Mouse (Mus musculus) 416B (cell line): ENCODE data around the gene Srpx.

ENCODE experiments used
- DNase-seq: peaks from one replicate; pipeline ENCODE4 v3.0.0; 2011; ENCODE audit warnings: low read depth

The Srpx gene

DNA sequence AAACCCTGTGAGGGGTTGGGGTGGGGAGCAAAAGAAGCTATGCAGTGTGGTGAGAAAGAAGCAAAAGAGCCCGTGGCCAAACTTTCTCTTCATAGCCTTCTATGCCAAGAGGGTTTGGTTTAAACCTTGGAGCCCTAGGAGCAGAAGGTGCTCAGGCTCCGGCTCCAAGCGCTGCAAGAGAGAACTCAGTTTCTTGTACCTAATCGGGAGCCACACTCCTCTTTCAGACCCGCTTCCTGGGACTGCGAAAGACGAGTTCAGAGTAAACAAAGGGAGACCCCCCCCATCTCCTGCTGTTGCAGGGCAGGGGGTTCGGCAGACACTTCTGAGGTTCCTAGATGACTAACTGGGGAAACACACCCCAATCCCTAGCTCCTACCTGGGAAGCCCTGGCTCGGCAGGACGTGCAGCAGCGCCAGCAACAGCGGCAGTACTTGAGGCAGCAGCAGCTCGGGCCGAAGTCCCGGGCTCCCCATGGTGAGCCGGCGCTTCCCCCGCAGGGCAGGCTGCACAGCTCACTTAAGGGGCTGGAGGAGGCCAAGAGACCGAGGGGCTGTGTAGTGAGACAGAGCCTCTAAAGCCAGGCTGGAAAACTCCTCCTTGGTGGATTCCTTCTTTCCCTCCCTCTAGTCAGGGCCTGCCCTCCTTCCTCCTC is at the start of gene Srpx:
Srpx (minus strand) TSS at position 645 of the 655 bp plus-strand sequence.
- DNase-seq: no peak

DNA sequence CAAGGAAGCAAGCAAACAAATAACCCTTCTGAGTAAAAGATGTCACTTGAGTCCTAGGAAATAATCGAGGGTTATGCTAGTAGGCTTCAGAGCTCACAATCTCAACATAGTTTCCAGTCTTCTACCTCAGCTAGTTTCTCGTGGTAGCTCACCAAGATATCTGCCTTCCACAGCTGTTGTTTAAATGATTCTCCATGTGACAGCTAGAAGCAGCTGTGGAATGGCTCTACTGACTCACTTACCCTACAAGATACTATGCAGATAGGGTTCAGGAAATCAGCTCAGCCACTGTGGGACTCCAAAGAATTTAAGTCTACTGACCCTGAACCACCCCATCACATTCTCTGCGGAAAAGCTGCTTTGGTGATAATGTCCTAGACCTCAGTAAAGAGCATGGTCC is 34.9 kb upstream of the Srpx start:
- no peak for DNase-seq

DNA sequence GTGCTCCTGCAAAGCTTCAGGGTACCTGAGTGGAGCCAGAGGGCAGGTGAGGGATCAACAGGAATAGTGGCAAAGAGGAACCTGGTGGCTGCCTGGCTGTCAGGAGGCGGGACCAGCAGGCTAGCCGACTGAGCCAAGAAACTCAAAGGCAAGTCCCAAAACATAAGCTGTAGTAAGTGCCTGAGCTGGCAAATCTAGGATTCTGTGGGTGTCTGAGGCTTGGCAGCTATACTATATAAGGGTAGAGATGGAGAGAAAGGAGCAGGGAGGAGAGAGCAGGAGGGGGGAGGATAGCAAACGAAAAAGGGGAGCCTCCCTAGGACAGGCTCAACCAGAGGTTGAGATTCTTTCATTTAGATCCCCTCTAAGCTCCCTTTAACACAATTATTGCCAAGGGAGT is 1.7 kb downstream of the Srpx start:
- no peak for DNase-seq

DNA sequence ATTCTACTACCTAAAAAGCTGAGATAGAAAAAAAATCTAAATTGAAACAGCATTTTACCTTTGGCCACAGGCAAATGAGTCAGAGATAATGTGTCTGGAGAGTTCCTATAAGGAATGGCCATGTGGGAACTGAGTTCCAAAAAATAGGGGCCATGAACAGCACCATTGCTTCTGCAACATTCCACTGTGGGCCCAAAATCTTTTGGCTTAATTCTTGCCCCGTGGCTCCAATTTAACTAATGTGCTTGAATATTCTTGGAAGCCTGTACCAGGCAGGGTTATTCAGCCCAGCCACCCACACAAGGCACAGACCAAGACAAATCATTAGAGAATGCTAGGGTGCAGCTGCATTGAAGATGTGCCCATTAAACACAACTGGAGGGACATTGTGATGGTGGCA is 6.8 kb downstream of the Srpx start:
- no peak for DNase-seq

DNA sequence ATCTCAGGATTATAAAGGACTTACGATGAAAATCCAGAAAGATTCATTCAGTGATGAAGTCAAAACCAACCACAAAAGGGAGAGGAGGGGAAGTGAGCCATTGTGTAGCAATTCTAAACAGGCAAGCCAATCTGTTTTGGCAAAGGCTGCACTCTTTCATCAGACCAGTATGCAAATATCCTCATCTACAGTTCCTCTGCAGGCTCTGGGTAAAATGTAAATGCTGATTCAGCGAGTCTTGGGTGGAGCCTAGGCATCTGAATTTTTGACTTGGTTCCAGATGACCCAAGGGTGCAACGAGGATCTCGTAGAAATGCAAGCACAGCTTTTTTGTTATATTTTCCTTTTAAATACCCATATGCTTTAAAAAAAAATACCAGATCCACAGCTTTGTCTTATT is 9.0 kb downstream of the Srpx start:
- DNase-seq: peak; percentile 23

DNA sequence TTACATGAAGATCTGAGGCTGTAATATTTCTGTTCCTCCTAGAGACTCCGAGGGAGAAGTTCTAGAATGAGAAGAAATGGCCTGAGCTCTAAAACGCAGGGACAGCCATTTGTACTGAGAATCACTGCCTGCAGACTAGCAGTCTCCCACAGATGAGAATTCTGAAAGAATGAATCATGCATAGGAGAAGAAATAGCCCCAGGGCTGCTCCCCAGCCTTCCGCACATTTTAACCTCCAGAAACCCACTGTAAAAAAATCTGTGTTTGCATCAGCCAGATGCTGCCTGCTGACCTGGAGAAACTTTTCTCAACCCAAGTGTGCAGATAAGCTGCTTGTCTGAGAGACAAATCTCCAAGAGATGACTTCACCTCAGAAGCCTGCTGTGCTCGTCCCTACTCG is 12.0 kb downstream of the Srpx start:
- no peak for DNase-seq

DNA sequence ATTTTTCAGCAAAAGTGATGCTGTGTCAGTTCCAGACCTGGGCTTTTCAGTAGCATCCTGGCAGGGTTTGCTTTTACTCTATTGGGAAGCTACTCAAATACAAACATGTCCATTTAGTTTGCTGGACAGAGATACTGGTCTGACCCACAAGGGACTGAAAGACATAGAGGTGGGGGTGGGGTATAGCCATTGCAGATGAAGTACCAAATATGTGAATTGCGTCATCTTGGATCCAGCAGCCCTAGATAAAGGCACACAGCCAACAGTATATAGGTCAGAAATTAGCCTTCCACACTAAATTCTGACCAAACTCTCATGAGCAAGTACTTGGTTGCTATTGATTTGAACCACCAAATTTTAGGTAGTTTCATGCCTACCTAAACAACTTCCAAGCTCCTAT is 14.8 kb downstream of the Srpx start:
- DNase-seq: no peak

DNA sequence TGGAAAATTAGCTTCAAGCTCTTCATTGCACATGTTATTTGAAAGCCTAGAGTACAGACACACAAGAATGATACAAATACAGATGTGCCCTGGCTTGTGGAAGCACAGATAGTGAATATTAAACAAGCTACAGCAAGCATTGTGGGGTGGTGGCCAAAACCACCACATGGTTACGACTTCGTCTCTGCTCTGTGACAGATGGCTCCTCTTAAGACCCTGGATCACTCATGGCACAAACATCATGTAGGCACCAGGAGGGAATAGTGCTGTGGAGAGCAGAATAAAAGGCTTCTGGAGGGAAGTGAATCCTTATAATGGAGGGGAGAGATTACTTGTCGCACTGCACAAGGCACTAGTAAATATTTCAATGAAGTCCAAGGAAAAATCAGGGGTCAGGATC is 21.7 kb downstream of the Srpx start:
- DNase-seq: no peak

DNA sequence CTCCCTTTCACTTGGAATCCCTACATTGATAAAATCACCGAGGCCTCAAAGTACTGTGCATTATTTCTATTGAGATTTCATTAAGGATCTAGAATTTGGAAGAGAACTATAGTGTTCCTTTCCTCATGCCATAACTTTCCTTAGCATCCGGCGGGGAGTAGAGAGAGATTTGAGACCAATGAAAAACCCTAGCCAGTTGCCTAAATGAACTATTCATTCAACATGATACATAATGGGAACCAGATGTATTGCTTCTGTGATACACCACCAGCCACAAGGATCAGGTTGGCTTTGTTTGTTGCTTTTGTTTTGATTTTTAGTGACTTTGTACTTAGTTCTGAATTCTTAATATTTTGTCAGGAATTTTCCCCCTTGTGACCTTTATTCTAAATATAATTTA is 37.1 kb downstream of the Srpx start:
- no peak for DNase-seq

DNA sequence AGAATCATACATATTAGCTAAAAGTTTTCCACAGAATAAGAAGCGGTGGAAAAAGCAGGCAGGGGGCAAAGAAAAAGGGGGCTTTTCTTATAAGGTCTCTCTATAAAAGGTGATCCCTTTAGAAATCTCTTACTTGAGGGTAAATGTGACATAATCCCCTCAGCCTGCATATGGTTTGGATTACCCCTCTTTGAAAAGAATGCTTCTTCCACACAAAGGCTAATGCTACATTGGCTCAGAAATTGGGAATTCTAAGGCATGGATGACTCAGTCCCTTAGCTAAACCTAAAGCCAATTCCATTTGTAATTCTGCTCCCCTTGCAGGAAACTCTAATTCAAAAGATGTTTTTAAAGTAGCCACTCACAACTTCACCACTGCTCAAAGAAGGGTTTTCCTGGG is 37.5 kb downstream of the Srpx start:
- no peak for DNase-seq

DNA sequence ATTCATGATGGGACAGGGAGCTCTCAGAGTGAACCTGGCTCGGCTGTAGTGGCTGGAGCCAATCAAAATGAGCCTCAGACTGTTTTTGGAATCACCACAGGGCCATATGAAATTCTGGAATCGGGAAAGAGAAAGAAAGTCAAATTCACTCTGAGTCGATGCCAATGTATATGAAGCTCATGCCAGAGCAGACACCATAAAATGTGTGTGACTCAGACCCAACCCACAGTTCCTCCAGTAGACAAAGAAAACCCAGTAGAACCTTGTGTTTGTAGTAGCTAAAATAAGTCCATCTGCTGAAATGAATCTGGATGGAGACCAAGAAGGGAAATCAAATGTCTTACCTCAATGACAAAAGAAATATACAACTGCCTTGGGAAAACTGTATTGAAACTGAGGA is 43.5 kb downstream of the Srpx start:
- DNase-seq: no peak

DNA sequence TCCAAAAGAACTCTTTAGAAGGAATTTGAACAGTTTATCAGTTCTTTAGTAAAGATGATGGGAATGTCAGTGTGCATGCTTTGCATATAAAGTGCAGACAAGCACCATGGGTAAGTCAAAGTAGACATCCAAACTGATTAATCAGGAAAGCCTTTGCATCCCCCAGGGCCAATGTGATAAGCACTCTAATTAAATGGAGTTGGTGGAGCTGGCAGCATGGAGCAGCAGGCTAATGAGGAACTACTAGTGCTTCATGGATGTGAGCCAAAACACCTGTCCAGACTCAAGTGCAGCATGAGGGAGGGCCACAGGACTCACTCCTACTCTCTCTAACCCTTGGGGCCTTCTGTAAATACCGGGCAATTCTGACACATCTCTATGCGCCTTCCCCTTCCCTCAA is 46.0 kb downstream of the Srpx start:
- DNase-seq: no peak

DNA sequence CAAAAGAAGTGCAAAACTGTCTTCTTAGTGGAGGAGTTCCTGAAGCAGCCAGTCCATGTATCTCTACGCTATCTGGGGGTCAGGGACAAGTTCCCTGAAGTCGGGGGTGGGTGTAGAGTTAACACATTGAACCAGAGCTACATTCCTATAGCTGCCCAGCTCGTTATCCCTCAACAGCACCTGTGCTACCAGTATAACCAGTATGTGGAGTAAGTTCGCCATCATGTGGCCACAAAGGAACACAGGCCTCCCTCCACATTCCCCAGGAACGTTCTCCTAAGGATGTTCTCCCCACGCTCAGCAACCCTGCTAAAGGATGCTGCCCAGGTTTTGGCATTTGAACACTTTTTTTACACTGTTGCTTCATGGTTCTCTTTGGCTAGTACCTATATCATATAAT is 46.8 kb downstream of the Srpx start:
- DNase-seq: peak; percentile 47

DNA sequence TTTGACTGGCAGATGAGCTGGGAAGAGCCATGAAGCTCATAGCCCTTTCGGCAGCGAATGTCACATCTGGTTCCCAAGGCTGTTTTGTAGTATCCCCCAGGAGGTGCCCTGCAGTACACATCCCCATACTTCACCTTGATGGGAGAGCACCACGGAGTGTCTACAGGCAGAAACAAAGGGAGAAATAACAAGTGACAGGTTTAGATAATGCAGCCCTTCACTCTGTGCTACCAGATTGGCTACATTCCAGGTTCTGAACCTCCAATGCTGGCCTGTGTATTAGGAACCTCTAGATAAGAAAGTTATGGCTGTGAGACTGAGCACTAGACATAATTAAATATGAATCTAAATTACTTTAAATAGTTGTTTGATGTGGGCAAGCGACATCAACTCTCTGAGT is 48.1 kb downstream of the Srpx start:
- DNase-seq: no peak

DNA sequence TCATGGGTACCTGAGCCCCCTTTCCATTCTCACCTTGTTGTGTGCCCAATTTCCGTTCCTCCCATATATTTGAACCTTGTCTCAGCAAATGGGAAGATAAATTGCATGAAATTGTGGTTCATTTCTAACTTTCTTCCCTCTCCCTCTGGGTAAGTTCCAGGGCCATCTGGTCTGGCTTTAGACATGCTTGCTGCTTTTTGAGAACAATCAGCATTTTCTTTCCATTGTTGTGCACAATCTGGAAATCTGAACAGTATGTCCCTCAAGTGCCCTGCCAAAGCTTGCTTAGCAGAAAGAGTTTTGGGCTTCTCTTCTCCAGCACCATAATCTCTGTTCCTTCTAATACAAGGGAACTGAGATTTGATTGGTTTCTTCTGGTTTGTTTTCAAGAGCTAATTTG is 53.7 kb downstream of the Srpx start:
- DNase-seq: no peak

DNA sequence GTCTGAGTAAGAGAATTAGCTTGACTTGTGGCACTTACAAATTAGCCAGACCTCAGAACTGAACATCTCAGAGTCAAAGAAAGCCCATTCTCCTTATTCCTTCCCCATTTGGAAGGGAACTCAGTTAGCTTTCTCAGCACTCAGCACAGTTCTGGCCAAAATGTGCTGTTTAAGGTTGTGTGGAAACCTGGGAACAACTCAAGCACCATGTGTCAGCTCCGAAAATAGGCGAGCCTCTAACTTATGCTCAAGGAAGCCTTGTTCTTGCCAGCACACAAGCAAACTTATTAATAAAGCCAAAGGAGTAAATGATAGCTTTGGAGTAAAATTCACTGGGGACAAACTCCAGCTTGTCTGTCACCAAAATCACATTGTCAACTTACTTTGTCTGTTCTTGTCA is 54.1 kb downstream of the Srpx start:
- DNase-seq: no peak

DNA sequence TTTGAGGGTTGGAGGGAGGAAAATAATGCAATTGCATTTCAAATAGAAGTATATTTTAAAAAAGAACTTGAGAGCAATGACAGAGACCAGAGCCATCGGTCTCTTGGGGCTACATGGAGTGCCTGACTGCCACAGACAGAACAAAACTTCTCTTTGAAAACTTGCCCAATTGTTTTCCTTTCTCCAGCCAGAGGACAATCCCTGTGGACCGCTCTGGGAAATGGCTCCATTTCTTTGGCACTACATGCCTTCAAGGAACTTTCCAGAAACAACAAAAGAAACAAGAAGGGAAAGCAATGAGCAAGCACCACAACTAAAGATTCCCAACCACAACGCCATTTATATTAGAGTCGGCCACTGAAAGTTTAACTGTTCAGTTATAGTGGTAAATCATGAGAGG is 55.3 kb downstream of the Srpx start:
- DNase-seq: no peak

DNA sequence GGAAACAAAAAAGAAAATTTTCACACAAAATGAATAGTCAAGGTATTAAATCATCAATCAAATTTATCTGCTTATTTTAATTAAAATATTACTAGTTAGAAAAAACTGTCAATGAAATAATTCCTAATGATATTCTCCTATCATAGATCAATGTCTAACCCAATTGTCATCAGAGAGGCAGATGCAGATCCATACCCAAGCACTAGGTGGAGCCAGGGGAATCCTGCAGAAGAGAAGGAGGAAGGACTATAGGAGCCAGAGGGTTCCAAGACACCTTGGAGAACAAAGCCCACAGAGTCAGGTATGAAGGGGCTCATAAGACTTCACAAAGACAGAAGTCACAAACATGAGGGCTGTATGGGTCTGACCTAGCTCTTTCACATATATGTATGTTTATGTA is 82.8 kb downstream of the Srpx start:
- peak; percentile 8 for DNase-seq

DNA sequence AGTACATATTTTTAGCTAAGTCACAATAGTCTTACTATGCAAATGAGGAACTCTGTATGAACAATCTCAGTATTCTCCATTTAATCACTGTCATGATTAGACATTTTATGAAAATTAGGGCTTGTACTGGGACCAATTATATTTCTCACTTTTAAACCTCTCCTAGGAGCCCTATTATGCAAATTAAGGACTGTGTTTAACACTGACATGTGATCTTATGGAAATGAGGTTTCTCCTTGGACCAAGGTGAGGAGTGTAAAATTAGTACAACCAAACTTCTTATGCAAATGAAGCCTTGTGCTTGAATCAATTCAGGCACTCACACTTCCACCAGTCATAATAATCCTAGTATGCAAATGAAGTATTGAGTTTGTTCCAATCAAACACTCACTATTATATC is 107.3 kb downstream of the Srpx start:
- DNase-seq: no peak

DNA sequence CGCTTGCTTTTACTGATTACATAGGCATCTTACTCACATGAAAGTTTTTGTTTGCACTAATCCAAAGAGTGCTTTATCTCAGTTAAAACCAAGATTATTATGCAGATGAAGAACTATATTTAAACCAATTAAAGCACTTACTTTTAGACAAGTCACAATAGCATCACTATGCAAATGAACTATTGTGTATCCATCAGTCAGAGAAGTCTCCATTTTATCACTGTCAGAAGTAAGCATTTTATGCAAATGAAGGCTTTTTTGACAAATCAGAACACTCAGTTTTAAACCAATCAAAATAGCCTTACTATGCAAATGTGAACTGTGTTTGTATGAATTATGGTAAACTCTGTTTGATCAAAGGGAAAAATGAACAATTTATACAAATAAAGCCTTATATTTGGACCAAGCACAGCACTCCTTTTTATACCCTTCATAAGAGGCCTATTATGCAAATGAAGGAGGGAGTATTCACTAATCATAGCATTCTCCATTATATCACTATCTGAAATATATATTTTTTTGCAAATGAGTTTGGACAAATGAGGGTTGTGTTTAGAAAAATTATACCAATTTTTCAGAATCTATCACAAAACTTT is 109.7 kb downstream of the Srpx start:
- DNase-seq: no peak

DNA sequence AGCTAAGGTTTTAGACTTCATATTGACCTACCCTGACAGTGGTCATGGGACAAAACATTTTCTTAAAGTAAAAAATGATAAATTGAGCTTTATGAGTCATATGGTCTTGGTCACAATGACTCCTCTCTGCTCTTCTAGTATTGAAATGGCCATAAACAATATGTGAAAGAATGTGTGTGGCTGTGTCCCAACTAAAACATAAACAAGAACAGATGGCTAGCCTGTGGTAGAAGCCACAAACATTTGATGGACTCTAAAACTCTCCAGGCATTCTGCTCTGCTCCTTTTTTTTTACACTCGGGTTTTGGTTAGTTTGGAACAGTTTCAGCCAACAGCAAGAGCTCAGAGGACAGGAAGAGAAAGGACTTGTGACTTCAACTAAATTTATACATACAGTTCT is 111.6 kb downstream of the Srpx start:
- no peak for DNase-seq

DNA sequence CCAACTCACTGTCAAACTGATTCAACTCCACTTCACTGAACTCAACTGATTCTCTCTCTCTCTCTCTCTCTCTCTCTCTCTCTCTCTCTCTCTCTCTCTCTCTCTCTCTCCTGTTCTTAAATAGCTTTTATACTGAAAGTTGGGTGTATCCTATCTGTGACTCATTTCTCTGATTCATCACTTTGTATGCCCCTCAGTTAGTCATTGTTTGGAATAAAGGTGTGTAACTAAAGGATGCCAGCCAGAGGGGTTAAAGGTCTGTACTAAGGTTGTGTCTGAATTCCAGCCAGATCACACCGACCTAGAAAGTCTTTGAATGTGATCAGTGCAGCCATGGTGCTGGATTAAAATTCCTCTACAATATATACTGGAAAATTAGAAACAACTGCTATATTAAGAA is 116.8 kb downstream of the Srpx start:
- DNase-seq: no peak
